Comparison of ENCODE assay signal across 24 mouse cellular contexts in genomic region chr15:79913761-79914346, GRCm38 (mm10).
"Had no signal": no experiment of that assay in that cellular context is flagged by ENCODE, and none has a peak within 500 bp of the region (broad histone marks: within the 10 kb centered on the region; RNA-seq: fewer than 3 reads in every experiment).

No protein-coding gene starts in this region.

- H3K4me3 ChIP-seq: gastrocnemius, adult 2 months; heart, adult 2 months; heart, embryonic 13.5 days; heart, embryonic 15.5 days; hindbrain, embryonic 10.5 days; hindbrain, embryonic 12.5 days; kidney, embryonic 15.5 days; limb, embryonic 13.5 days; limb, embryonic 15.5 days; liver, embryonic 12.5 days had no signal

- H3K9me3 ChIP-seq: heart, embryonic 13.5 days; heart, embryonic 15.5 days; hindbrain, embryonic 10.5 days; hindbrain, embryonic 12.5 days; kidney, embryonic 15.5 days; limb, embryonic 13.5 days; limb, embryonic 15.5 days; liver, embryonic 12.5 days had no signal

- H3K4me1 ChIP-seq: heart, embryonic 13.5 days; heart, embryonic 15.5 days; hindbrain, embryonic 12.5 days; kidney, embryonic 15.5 days; limb, embryonic 13.5 days; limb, embryonic 15.5 days; liver, embryonic 12.5 days had no signal

- H3K36me3 ChIP-seq: heart, embryonic 13.5 days; heart, embryonic 15.5 days; hindbrain, embryonic 12.5 days; kidney, embryonic 15.5 days; limb, embryonic 15.5 days had no signal

- H3K9ac ChIP-seq: heart, embryonic 13.5 days; heart, embryonic 15.5 days; hindbrain, embryonic 12.5 days; hindbrain, embryonic 14.5 days; kidney, embryonic 15.5 days; limb, embryonic 13.5 days; limb, embryonic 15.5 days; liver, embryonic 12.5 days; liver, embryonic 14.5 days had no signal

- H3K27ac ChIP-seq: gastrocnemius, adult 2 months; heart, adult 2 months; heart, embryonic 13.5 days; heart, embryonic 15.5 days; hindbrain, embryonic 10.5 days; hindbrain, embryonic 12.5 days; hindbrain, embryonic 14.5 days; kidney, embryonic 15.5 days; kidney, postnatal 0 days; limb, embryonic 13.5 days; limb, embryonic 15.5 days; liver, embryonic 12.5 days; liver, embryonic 14.5 days had no signal

- DNase-seq: gastrocnemius, postnatal 10 days; gastrocnemius, postnatal 25 days; heart, adult 2 months; heart, postnatal 14 days; heart, postnatal 36 days; kidney, adult 11 months; kidney, adult 9 months; kidney, postnatal 14 days; kidney, postnatal 36 days; layer of hippocampus, adult 9-11 months; layer of hippocampus, postnatal 36 days; left cerebral cortex, postnatal 4 days had no signal
